Mouse (Mus musculus) hindbrain, embryonic 10.5 days (tissue): Measurements from ENCODE around the gene Ifi35. TPM values are rescaled to one million over a fixed set of nuclear protein-coding genes. Genes with fewer than 3 reads are reported as not detected.
"Not testable (repeated sequence)": the region's sequence is repeated elsewhere in the genome, so short reads cannot be mapped to it uniquely, and the experiment has no call there.

ENCODE experiments used
- DNase-seq: peaks from one replicate; pipeline ENCODE4 v3.0.0-alpha.2; 2017; ENCODE audit warnings: low spot score
- H3K27ac ChIP-seq: fragments of 300-500 bp; sonication (generic); 2 replicates; pipeline ENCODE4 v1.5.1; 2016; ENCODE audit warnings: mild to moderate bottlenecking, moderate library complexity
- H3K27me3 ChIP-seq: fragments of 300-500 bp; sonication (generic); 2 replicates; pipeline ENCODE4 v1.6.1; 2016; ENCODE audit warnings: mild to moderate bottlenecking; ENCODE audit not compliant: poor library complexity, insufficient read depth, severe bottlenecking
- H3K36me3 ChIP-seq: fragments of 300-500 bp; sonication (generic); 2 replicates; pipeline ENCODE4 v1.6.1; 2016; ENCODE audit warnings: mild to moderate bottlenecking, moderate library complexity
- H3K4me1 ChIP-seq: fragments of 300-500 bp; sonication (generic); replicated peaks from 2 replicates; pipeline ENCODE4 v1.6.1; 2016; ENCODE audit warnings: mild to moderate bottlenecking
- H3K4me3 ChIP-seq: fragments of 300-500 bp; sonication (generic); 2 replicates; pipeline ENCODE4 v1.5.1; 2016; ENCODE audit warnings: mild to moderate bottlenecking, moderate library complexity
- H3K9me3 ChIP-seq: fragments of 300-500 bp; sonication (generic); 2 replicates; pipeline ENCODE4 v1.6.1; 2016; ENCODE audit warnings: mild to moderate bottlenecking, moderate library complexity
- WGBS: fragments of 180-500 bp; shearing (Covaris S2); methylation state at CpG from one replicate; pipeline ENCODE4 v1.1.7; 2016; 5-methylcytosine and 5-hydroxymethylcytosine counted together
- polyA plus RNA-seq: library from polyadenylated mRNA; unstranded; fragments of >200 nt; fragmentation: Nextera tagmentation; extraction: Ambion mirVana; gene quantifications from 2 replicates; pipeline ENCODE4 v1.2.1, GENCODE M21; 2016

Ifi35 gene
- polyA plus RNA-seq, 1 experiment from 2014 or later: 3.5 TPM

GRCm38 (mm10) chr11:101476361-101476760, 28.2 kb downstream of the Ifi35 start:
- not testable (repeated sequence) for H3K9me3 ChIP-seq, H3K27ac ChIP-seq, H3K4me3 ChIP-seq, H3K27me3 ChIP-seq, DNase-seq
- WGBS: 87% methylated on average over 4 of the region's 4 CpGs
- Histone ChIP-seq H3K36me3 (peaks cover 14% of the 10 kb centered on the region), H3K4me1 (peaks cover 70% of the 10 kb centered on the region)

DNA sequence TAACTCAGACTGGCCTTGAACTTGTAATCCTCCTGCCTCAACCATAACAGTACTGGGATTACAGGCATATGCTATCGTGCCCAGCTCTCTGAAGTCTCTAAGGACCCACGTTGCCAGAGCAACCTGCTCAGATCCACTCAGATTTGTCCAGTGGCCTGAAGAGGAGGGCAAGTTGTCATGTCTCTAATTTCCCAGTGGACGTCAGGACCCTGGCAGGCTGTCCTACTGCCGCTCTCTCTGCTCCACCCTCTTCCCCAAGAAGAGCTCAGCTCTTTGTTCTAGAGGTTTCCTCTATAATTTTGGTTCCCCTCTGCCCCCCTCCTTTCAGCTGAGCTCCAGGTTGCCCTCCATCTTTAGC, 29.0 kb downstream of the Ifi35 start:
- Histone ChIP-seq H3K36me3 (peaks cover 6% of the 10 kb centered on the region; the same call in 1 of the 2 replicates), H3K27me3 (no peaks in the 10 kb centered on the region), H3K4me3 (peak overlapping the region; percentile 49), H3K4me1 (peaks cover 64% of the 10 kb centered on the region), H3K9me3 (no peaks in the 10 kb centered on the region), H3K27ac (peak overlapping the region; percentile 96)
- DNase-seq: peak; percentile 74
- WGBS: 22% methylated on average over 4 of the region's 4 CpGs

DNA sequence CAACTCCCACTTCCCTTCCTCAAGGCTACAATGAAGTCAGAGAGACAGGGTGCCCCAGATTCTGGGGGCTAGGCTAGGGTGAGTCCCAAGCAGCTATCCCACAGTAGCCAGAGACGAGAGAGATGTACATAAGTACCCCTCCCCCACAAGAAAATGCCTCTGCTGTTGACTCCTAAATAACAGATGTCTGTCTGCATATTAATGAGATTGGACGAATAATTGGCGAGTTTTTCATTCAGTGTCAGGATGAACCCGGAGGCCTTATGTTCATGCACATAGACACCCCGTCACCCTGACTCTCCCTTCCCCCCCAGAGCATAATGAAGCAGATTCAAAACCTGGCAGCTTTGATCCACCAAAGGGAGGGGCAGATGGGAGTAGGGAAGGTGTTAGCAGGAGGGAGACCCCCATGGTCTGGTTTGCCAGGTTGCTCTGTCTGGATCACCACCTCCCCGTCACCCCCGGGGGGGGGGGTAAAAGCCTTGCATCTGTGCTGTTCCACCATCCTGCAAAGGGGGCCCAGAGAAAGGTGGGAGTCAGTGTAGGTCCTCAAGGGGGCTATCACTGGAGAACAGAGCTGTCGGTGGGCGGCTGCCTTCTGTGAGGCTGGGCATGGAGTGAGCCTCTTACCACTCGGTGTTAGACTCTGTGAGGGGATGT, 29.5 kb downstream of the Ifi35 start:
- Histone ChIP-seq H3K36me3 (0 out of 2 replicates have a peak, but pooled peaks cover under 1% of the 10 kb centered on the region), H3K27me3 (no peaks in the 10 kb centered on the region), H3K9me3 (no peaks in the 10 kb centered on the region), H3K4me1 (peaks cover 59% of the 10 kb centered on the region), H3K27ac (peak overlapping the region; percentile 96), H3K4me3 (peak overlapping the region; percentile 49)
- WGBS: 28% methylated on average over 10 of the region's 10 CpGs
- peak; percentile 63 for DNase-seq

GRCm38 (mm10) chr11:101479171-101479635, 31.0 kb downstream of the Ifi35 start:
- peak; percentile 89 for DNase-seq
- Histone ChIP-seq H3K36me3 (no peaks in the 10 kb centered on the region), H3K4me1 (peaks cover 64% of the 10 kb centered on the region), H3K4me3 (peak overlapping the region; percentile 49), H3K27ac (peak overlapping the region; percentile 96), H3K9me3 (no peaks in the 10 kb centered on the region), H3K27me3 (no peaks in the 10 kb centered on the region)
- WGBS: 5% methylated on average over 18 of the region's 18 CpGs

DNA sequence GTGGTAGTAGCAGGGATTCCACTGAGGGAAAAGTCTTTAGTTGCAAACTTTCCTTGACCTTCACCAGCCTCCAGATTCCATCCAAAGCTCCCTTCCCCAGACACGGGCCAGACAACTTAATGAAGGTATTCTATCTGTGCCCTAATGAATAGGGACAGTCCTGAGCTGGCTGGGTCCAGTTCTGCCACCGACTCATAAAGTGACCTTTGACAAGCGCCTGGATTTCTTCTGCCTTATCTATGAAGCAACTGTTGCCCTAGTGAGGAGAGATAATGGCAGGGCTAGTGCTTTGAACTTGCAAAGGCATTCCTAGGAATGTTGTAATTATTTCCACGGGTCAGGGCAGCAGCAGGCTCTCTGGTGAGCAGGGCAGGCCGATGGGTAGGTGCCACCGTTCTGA, 32.7 kb downstream of the Ifi35 start:
- Histone ChIP-seq H3K27me3 (no peaks in the 10 kb centered on the region), H3K4me1 (peaks cover 66% of the 10 kb centered on the region), H3K36me3 (no peaks in the 10 kb centered on the region), H3K27ac (peak overlapping the region; percentile 96), H3K9me3 (no peaks in the 10 kb centered on the region), H3K4me3 (no peak overlapping the region)
- 64% methylated on average over 6 of the region's 6 CpGs for WGBS
- DNase-seq: no peak

- no peak for DNase-seq
- Histone ChIP-seq H3K36me3 (peaks cover 27% of the 10 kb centered on the region), H3K27ac (peak overlapping the region; percentile 79), H3K4me1 (peaks cover 51% of the 10 kb centered on the region), H3K9me3 (no peaks in the 10 kb centered on the region), H3K27me3 (no peaks in the 10 kb centered on the region), H3K4me3 (no peak overlapping the region)
- WGBS: 43% methylated on average over 3 of the region's 3 CpGs
These were observed 35.6 kb downstream of the Ifi35 start for GRCm38 (mm10) chr11:101483804-101484203.

DNA sequence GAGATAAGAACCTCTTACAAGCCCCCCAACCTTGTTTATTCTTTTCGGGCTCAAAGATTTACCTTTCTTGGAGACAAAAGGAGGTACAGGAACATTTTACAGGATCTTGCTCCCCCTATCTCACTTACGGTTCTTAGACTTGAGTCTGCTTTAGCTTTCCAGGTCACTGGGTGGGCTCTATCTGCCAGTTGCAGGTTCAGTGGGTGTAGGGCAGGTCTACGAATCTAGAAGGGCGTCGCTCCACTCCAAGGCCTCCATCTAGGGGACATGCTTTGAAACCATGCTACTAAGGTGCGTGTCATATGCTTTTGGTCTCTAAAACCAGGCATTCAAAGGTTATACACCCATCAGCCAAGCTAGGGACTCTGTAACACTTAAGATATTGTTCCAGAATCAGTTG, 36.0 kb downstream of the Ifi35 start:
- peaks cover 47% of the 10 kb centered on the region for H3K4me1 ChIP-seq
- no peaks in the 10 kb centered on the region for H3K9me3 ChIP-seq
- H3K27me3 ChIP-seq: no peaks in the 10 kb centered on the region
- peak overlapping the region; percentile 74 for H3K27ac ChIP-seq
- H3K36me3 ChIP-seq: peaks cover 32% of the 10 kb centered on the region
- 76% methylated on average over 6 of the region's 6 CpGs for WGBS
- no peak for DNase-seq
- H3K4me3 ChIP-seq: no peak overlapping the region

DNA sequence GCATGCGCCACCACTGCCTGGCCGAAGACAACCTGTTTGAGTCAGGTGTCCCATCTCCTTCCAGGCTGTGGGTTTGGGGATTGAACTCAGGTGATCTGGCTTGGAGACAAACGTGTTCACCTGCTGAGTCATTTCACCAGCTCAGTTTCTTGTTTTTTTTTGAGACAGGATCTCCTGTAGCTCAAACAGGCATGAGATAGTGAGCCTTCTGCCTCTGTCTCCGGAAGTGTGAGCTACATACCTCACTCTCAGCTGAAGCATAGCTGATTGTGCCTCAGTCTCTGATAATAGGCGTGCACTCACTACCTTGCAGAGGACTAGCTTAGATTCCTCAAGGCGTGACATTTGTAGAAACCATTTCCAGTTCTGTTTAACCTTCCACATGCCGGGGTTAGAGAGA, 36.6 kb downstream of the Ifi35 start:
- Histone ChIP-seq H3K4me1 (peaks cover 41% of the 10 kb centered on the region), H3K36me3 (peaks cover 37% of the 10 kb centered on the region), H3K27me3 (no peaks in the 10 kb centered on the region), H3K27ac (peak overlapping the region; percentile 74; the same call in 1 of the 2 replicates), H3K9me3 (no peaks in the 10 kb centered on the region), H3K4me3 (no peak overlapping the region)
- 85% methylated on average over 7 of the region's 7 CpGs for WGBS
- DNase-seq: no peak

DNA sequence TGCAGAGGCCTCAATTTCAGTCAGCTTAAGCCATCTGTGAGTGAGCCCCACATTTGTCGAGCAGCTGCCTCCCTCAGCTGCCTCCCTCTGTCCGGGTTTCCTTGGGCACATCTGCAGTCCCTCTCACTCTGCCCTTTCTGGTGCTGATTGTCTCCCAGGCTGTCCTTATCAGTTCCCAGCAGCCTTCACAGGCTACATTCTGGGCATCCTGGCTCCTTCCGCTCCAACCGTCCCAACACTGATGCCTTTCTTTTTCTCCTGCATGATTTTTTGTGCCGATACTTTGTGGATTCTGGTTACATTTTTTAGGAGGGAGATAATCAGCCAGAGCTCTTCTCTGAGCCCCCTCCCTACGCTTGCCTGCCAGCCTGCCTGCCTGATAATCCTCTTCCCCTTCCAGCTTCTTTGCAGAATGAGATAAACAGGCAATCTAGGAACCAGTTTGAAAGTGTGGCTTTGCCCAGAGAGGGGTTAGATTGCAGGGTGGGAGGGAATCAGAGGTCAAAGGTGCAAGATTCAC, 37.4 kb downstream of the Ifi35 start:
- 69% methylated on average over 6 of the region's 6 CpGs for WGBS
- peak; percentile 20 for DNase-seq
- Histone ChIP-seq H3K36me3 (peaks cover 45% of the 10 kb centered on the region), H3K9me3 (no peaks in the 10 kb centered on the region), H3K27me3 (no peaks in the 10 kb centered on the region), H3K27ac (peak overlapping the region; percentile 72), H3K4me1 (peaks cover 33% of the 10 kb centered on the region), H3K4me3 (no peak overlapping the region)

DNA sequence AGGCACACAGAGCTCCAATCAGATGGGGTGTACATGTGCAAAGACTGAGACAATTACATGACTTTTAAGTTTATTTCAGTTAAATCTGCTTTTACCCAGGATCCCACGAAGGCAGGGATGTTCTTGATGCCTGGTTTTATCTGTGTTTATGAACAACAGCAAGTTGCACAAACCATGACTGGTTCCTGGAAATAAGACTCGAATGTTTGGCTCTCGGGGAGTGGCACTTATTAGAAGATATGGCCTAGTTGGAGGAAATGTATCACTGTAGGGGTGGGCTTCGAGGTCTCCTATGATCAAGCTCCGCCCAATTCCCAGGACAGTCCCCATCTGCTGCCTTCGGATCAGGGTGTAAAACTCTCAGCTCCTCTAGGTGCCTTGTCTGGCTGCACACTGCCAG, 37.9 kb downstream of the Ifi35 start:
- Histone ChIP-seq H3K27ac (peak overlapping the region; percentile 72; the same call in 1 of the 2 replicates), H3K4me3 (no peak overlapping the region), H3K9me3 (no peaks in the 10 kb centered on the region), H3K36me3 (peaks cover 48% of the 10 kb centered on the region), H3K4me1 (peaks cover 28% of the 10 kb centered on the region), H3K27me3 (no peaks in the 10 kb centered on the region)
- WGBS: 85% methylated on average over 6 of the region's 6 CpGs
- no peak for DNase-seq

DNA sequence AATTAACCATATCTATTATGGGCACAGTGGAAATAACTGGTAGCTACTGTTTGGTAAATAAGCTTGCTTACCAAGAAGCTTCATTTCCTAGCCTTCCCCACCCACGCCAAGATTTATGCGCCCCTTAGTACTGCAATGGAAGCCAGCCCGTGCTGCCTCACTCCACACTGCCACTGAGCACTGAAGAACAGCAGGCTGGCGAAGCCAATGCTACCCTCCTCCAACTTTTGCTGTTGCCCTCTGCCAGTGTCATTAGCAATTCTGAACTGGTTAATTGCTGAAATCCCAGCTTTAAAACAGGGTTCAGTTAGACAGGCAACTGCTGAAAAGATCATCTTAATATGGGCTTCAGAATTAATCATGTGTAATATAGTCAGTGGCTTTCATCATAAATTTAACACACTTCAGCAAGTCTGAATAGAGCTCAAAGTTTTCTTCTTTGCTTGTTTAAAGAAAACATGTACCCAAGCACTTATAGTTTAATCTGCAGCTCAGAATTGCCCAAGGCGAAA, 58.1 kb downstream of the Ifi35 start:
- DNase-seq: no peak

GRCm38 (mm10) chr11:101507090-101507489, 58.9 kb downstream of the Ifi35 start:
- Histone ChIP-seq H3K27ac (no peak overlapping the region), H3K4me1 (no peaks in the 10 kb centered on the region), H3K9me3 (no peaks in the 10 kb centered on the region), H3K4me3 (no peak overlapping the region), H3K27me3 (no peaks in the 10 kb centered on the region), H3K36me3 (peaks cover 99% of the 10 kb centered on the region)
- WGBS: 93% methylated on average over 7 of the region's 7 CpGs
- no peak for DNase-seq

More for the DNA sequence above, 58.1 kb downstream of the Ifi35 start:
- Histone ChIP-seq H3K27ac (no peak overlapping the region), H3K4me1 (no peaks in the 10 kb centered on the region), H3K4me3 (no peak overlapping the region), H3K9me3 (no peaks in the 10 kb centered on the region), H3K27me3 (no peaks in the 10 kb centered on the region), H3K36me3 (peaks cover 99% of the 10 kb centered on the region)
- WGBS: 90% methylated on average over 5 of the region's 5 CpGs
